Mouse (Mus musculus) heart, postnatal 10 days (tissue): Measurements from ENCODE around the gene Defb26. TPM values are rescaled to one million over a fixed set of nuclear protein-coding genes. Genes with fewer than 3 reads are reported as not detected.

Experiments used
- DNase-seq, 2 experiments: peaks; one replicate each; pipeline ENCODE4 v3.0.0; 2021
- intact Hi-C: fragments of 180-260 bp; cut with DNase I; formaldehyde crosslinking; loops from one replicate; pipeline ENCODE4 v1.15.1; 2025
- total RNA-seq, 2 experiments: library from RNA; stranded (reverse); gene quantifications; 2 replicates each; pipeline ENCODE4 v1.2.3; 2021

Defb26 gene
- total RNA-seq = not detected

- intact Hi-C loops = no loop called here
These were observed at the start of gene Defb26 for GRCm38 (mm10) chr2:152511592-152511991. Defb26 (minus strand) TSS chr2:152511692.

GRCm38 (mm10) chr2:152556655-152557054 lies 45.2 kb upstream of the Defb26 start:
- intact Hi-C loops = no loop called here
- DNase-seq = no peak

More at GRCm38 (mm10) chr2:152511592-152511991, at the start of gene Defb26:
- DNase-seq = no peak

GRCm38 (mm10) chr2:152553774-152554423 lies 42.4 kb upstream of the Defb26 start:
- intact Hi-C loops = loop anchor here (5.0 kb wide), 2 partner anchors 48 to 103 kb away; partner anchors contain the start of gene Defb36

GRCm38 (mm10) chr2:152548124-152548523 lies 36.6 kb upstream of the Defb26 start:
- intact Hi-C loops = no loop called here
- no peak for DNase-seq

More at GRCm38 (mm10) chr2:152553774-152554423, 42.4 kb upstream of the Defb26 start:
- peak; percentile 68 to 76 for DNase-seq

- intact Hi-C loops = loop anchor here (1.0 to 5.0 kb wide), 3 partner anchors 74 to 152 kb away; no protein-coding TSS in a partner anchor
These were observed 33.2 kb upstream of the Defb26 start for GRCm38 (mm10) chr2:152544691-152545090.

GRCm38 (mm10) chr2:152543478-152543877 lies 32.0 kb upstream of the Defb26 start:
- intact Hi-C loops = loop anchor here (5.0 kb wide), 1 partner anchor 151 kb away; no protein-coding TSS in a partner anchor
- no peak for DNase-seq

More at GRCm38 (mm10) chr2:152544691-152545090, 33.2 kb upstream of the Defb26 start:
- DNase-seq = peak; percentile 29 to 37

GRCm38 (mm10) chr2:152542897-152543296 lies 31.4 kb upstream of the Defb26 start:
- DNase-seq = no peak
- intact Hi-C loops = loop anchor here (5.0 kb wide), 1 partner anchor 151 kb away; no protein-coding TSS in a partner anchor

- no peak for DNase-seq
- intact Hi-C loops = loop anchor here (2.0 to 5.0 kb wide), 2 partner anchors 65 to 150 kb away; partner anchors contain the start of gene Defb20
These were observed 30.5 kb upstream of the Defb26 start for GRCm38 (mm10) chr2:152541979-152542378.

- DNase-seq = no peak
- intact Hi-C loops = loop anchor here (2.0 to 5.0 kb wide), 2 partner anchors 63 to 148 kb away; partner anchors contain the start of gene Defb20
These were observed 28.6 kb upstream of the Defb26 start, which contains the start of gene Defb29 for GRCm38 (mm10) chr2:152539944-152540710. Defb29 (minus strand) TSS chr2:152540098.

GRCm38 (mm10) chr2:152517981-152518380 lies 6.5 kb upstream of the Defb26 start, which contains the start of gene Defb28:
Defb28 (plus strand) TSS chr2:152518255.
- intact Hi-C loops = no loop called here
- no peak for DNase-seq

GRCm38 (mm10) chr2:152516084-152516483 lies 4.6 kb upstream of the Defb26 start:
- intact Hi-C loops = no loop called here

GRCm38 (mm10) chr2:152503950-152504349 lies 7.5 kb downstream of the Defb26 start:
- intact Hi-C loops = no loop called here
- DNase-seq = no peak

More at GRCm38 (mm10) chr2:152516084-152516483, 4.6 kb upstream of the Defb26 start:
- DNase-seq = no peak

- intact Hi-C loops = no loop called here
- DNase-seq = no peak
These were observed 10.6 kb downstream of the Defb26 start for GRCm38 (mm10) chr2:152500863-152501229.

- peak; percentile 6 to 10 for DNase-seq
- intact Hi-C loops = no loop called here
These were observed 11.2 kb downstream of the Defb26 start for GRCm38 (mm10) chr2:152500204-152500862.

GRCm38 (mm10) chr2:152498020-152498419 lies 13.5 kb downstream of the Defb26 start:
- DNase-seq = no peak
- intact Hi-C loops = no loop called here

- intact Hi-C loops = no loop called here
- no peak for DNase-seq
These were observed 18.3 kb downstream of the Defb26 start for GRCm38 (mm10) chr2:152493151-152493550.

- DNase-seq = no peak
- intact Hi-C loops = no loop called here
These were observed 21.5 kb downstream of the Defb26 start, which contains the start of gene Defb22 for GRCm38 (mm10) chr2:152490038-152490437. Defb22 (minus strand) TSS chr2:152490138.

- intact Hi-C loops = no loop called here
- DNase-seq = no peak
These were observed 24.5 kb downstream of the Defb26 start for GRCm38 (mm10) chr2:152487024-152487423.

- intact Hi-C loops = no loop called here
- DNase-seq = no peak
These were observed 29.8 kb downstream of the Defb26 start for GRCm38 (mm10) chr2:152481726-152482125.

GRCm38 (mm10) chr2:152480881-152481280 lies 30.6 kb downstream of the Defb26 start:
- intact Hi-C loops = no loop called here
- no peak for DNase-seq
